Mouse (Mus musculus): ENCODE measurements at regions not wholly inside any gene's neighbourhood (a gene's known extent, or its start where the extent isn't known, plus 50 kb on each side); places are given as distances from the start of the nearest gene placed in this dataset.

GRCm38 (mm10) chr1:121096551-121097550 is 235.5 kb downstream of the Insig2 start:
- no peak for TF ChIP-seq CTCF (IDR thresholded peaks at IDR 0.05; ENCODE audit: borderline replicate concordance, extremely low read depth, insufficient read depth, insufficient read length)
- TF ChIP-seq POLR2A (IDR thresholded peaks at IDR 0.05; ENCODE audit: borderline replicate concordance, extremely low read depth, insufficient read depth, insufficient read length, poor library complexity, severe bottlenecking) = no peak
- peak; percentile 76 for DNase-seq (ENCODE audit: low read depth)

DNA sequence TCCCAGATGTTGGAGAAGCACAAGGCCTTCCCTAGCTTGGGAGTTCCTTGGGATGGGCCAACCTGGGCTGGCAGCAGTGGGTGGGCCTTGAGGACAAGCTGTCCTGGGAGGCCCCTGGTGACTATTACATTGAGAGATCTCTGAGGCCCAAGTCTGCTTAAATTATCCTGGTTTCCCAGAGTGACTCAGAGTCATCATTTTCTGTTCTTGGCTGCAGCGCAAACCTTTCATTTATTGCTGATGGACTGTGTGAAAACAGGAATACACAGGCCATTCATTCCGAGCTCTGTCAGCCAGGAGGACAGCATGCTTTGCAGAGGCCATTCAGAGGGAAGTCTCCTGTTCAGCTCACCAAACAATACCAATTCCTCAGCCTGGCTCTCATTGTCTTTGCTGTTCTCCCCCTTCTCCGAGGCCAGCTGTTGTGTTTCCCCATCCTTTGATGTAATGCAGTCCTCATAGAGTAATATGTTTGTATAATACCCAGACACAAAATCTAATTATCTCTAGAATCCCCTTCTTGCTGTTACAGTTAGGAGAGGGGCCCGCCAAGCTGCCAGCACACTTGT is 220.5 kb downstream of the Insig2 start:
- peak; percentile 29 for DNase-seq (ENCODE audit: low read depth)
- TF ChIP-seq POLR2A (IDR thresholded peaks at IDR 0.05; ENCODE audit: borderline replicate concordance, extremely low read depth, insufficient read depth, insufficient read length, poor library complexity, severe bottlenecking) (no peak), CTCF (IDR thresholded peaks at IDR 0.05; ENCODE audit: borderline replicate concordance, extremely low read depth, insufficient read depth, insufficient read length) (no peak)

- no peak for DNase-seq (ENCODE audit: low read depth)
- TF ChIP-seq CTCF (IDR thresholded peaks at IDR 0.05; ENCODE audit: borderline replicate concordance, extremely low read depth, insufficient read depth, insufficient read length) (no peak), POLR2A (IDR thresholded peaks at IDR 0.05; ENCODE audit: borderline replicate concordance, extremely low read depth, insufficient read depth, insufficient read length, poor library complexity, severe bottlenecking) (no peak)
Measured at GRCm38 (mm10) chr1:121112464-121112863, 219.9 kb downstream of the Insig2 start.

GRCm38 (mm10) chr1:121116626-121117025 is 215.8 kb downstream of the Insig2 start:
- DNase-seq (ENCODE audit: low read depth) = no peak
- no peak for TF ChIP-seq POLR2A (IDR thresholded peaks at IDR 0.05; ENCODE audit: borderline replicate concordance, extremely low read depth, insufficient read depth, insufficient read length, poor library complexity, severe bottlenecking)
- TF ChIP-seq CTCF (IDR thresholded peaks at IDR 0.05; ENCODE audit: borderline replicate concordance, extremely low read depth, insufficient read depth, insufficient read length) = no peak

DNA sequence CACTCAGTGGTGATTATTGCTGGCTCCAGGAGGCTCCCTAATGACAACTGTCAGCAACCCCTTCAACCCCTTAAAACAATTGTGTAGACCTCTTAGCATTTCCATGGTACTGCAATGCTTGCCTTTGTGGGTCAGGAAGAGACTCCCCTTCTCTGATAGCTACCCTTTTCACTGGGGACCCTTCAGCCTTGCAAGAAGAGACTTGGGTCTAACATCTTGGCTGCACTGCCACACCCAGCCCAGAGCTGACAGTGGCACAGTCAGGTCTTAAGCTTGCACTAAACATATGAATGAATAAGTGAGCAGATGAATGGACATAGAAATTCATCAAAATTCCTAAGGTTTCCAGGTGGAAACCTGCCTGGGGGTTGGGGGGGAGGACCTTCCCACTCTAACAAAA is 209.0 kb downstream of the Insig2 start:
- no peak for DNase-seq (ENCODE audit: low read depth)
- TF ChIP-seq CTCF (IDR thresholded peaks at IDR 0.05; ENCODE audit: borderline replicate concordance, extremely low read depth, insufficient read depth, insufficient read length) (no peak), POLR2A (IDR thresholded peaks at IDR 0.05; ENCODE audit: borderline replicate concordance, extremely low read depth, insufficient read depth, insufficient read length, poor library complexity, severe bottlenecking) (no peak)

DNA sequence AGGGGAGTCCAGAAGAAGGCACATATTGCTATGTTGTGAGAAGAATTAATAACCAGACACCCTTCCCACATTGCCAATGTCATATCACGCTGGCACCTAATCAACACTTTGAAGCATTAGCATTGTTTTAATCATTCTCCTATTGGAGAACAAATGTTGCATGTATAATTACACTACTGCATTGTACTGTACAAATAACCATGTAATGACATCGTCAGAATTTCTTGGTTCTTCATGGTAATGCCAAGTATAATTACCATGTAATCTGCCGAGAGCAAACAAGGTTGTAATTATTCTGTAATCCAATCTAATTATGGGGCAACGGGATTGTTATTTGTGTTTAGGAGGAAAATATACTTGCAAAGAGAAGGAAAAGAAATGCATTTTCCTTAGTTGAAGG is 196.1 kb downstream of the Insig2 start:
- TF ChIP-seq CTCF (IDR thresholded peaks at IDR 0.05; ENCODE audit: borderline replicate concordance, extremely low read depth, insufficient read depth, insufficient read length) = no peak
- no peak for TF ChIP-seq POLR2A (IDR thresholded peaks at IDR 0.05; ENCODE audit: borderline replicate concordance, extremely low read depth, insufficient read depth, insufficient read length, poor library complexity, severe bottlenecking)
- DNase-seq (ENCODE audit: low read depth) = peak; percentile 47

DNA sequence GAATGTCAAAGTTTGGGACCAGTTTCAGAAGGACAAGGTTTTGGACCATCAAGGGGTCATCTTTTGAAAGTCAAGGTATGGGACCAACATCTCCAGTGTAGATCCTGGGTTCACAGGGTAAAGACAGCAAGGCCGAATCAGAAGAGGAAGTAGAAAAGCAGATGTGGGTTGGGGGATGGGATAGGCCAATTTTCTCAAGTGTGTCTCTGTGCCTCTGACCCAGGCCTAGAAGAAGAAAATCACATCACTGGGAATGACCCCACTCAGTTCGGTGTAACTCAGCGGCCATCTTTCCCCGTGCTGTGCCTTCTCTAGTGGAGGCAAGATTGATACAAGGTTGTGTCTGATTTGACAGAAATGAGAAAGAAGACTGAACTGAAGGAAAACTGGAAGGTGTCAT is 195.5 kb downstream of the Insig2 start:
- TF ChIP-seq POLR2A (IDR thresholded peaks at IDR 0.05; ENCODE audit: borderline replicate concordance, extremely low read depth, insufficient read depth, insufficient read length, poor library complexity, severe bottlenecking) (no peak), CTCF (IDR thresholded peaks at IDR 0.05; ENCODE audit: borderline replicate concordance, extremely low read depth, insufficient read depth, insufficient read length) (no peak)
- DNase-seq (ENCODE audit: low read depth) = no peak

- no peak for TF ChIP-seq POLR2A (IDR thresholded peaks at IDR 0.05; ENCODE audit: borderline replicate concordance, extremely low read depth, insufficient read depth, insufficient read length, poor library complexity, severe bottlenecking)
- no peak for TF ChIP-seq CTCF (IDR thresholded peaks at IDR 0.05; ENCODE audit: borderline replicate concordance, extremely low read depth, insufficient read depth, insufficient read length)
- DNase-seq (ENCODE audit: low read depth) = no peak
Measured at GRCm38 (mm10) chr1:121144981-121145380, 187.4 kb downstream of the Insig2 start.

- DNase-seq (ENCODE audit: low read depth) = no peak
- no peak for TF ChIP-seq POLR2A (IDR thresholded peaks at IDR 0.05; ENCODE audit: borderline replicate concordance, extremely low read depth, insufficient read depth, insufficient read length, poor library complexity, severe bottlenecking)
- no peak for TF ChIP-seq CTCF (IDR thresholded peaks at IDR 0.05; ENCODE audit: borderline replicate concordance, extremely low read depth, insufficient read depth, insufficient read length)
Measured at GRCm38 (mm10) chr1:121153476-121153875, 178.9 kb downstream of the Insig2 start.

DNA sequence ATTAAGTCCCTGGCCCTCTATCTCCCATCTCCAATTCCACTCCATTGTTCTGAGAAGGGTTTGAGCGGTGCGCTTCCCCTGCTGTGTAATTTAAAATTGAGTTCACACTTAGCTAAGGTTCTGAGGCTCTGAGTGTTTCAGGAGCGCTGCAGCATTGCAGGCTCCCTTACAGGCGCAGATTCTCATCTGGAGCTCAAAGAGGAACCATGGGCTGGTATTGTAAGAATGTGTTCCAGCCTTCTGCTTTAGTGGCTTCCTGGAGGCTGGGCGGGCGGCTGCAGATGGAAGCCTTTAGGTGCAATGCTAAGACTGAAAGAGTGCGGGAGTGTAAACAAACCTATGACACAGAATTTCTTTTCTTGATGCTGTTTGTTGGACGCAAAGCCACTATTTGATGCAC is 177.8 kb downstream of the Insig2 start:
- TF ChIP-seq POLR2A (IDR thresholded peaks at IDR 0.05; ENCODE audit: borderline replicate concordance, extremely low read depth, insufficient read depth, insufficient read length, poor library complexity, severe bottlenecking) (no peak), CTCF (IDR thresholded peaks at IDR 0.05; ENCODE audit: borderline replicate concordance, extremely low read depth, insufficient read depth, insufficient read length) (no peak)
- DNase-seq (ENCODE audit: low read depth) = peak; percentile 52

DNA sequence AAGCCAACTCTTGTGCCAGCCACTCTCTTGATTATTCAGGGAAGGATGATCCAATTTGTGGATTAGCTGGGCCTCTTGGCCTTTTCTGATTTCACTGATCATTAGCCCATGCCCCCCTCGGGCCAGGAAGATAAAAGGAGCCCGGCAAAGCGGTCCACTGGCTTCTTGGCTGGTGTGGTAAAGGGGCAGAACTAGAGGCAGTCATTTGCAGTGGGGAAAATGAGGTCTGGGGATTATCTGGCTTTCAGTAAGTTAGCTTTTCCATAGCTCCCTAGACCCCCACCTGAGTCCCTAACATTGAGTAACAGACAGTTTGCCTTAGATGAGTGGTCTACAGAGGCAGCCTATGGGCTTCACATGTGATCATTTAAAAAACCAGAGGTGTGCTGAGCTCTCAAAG is 163.7 kb downstream of the Insig2 start:
- peak; percentile 49 for DNase-seq (ENCODE audit: low read depth)

More for the DNA sequence above, 163.7 kb downstream of the Insig2 start:
- no peak for TF ChIP-seq CTCF (IDR thresholded peaks at IDR 0.05; ENCODE audit: borderline replicate concordance, extremely low read depth, insufficient read depth, insufficient read length)
- TF ChIP-seq POLR2A (IDR thresholded peaks at IDR 0.05; ENCODE audit: borderline replicate concordance, extremely low read depth, insufficient read depth, insufficient read length, poor library complexity, severe bottlenecking) = no peak
